In the genomic region with DNA sequence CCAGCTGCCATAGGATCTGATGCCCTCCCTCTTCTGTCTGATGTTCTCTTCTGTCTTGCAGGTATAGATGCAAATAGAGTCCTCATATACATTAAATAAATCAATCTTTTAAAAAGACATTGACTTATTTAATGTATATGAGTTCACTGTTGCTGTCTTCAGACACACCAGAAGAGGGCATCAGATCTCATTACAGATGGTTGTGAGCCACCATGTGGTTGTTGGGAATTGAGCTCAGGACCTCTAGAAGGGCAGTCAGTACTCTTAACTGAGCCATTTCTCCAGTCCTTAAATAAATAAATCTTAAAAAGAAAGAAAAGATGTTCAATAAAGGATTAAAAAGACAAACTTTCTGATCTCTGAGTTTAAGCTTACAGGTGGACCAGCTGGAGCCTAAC, we compare ENCODE assay signal across 1 mouse cellular context.
A peak's percentile ranks its signal among the peaks of the same experiment; 100 is the strongest.
TF ChIP-seq lines count a peak whose summit lies in the region.

No protein-coding gene starts in this region.

TF ChIP-seq in CH12.LX, 34 proteins besides CTCF, POLR2A, EP300 and RAD21 (continued from another document):
- TF ChIP-seq USF1 (IDR thresholded peaks at IDR 0.05; ENCODE audit: low read depth, low read length) (no peak), TCF12 (IDR thresholded peaks at IDR 0.05; ENCODE audit: low read depth, low read length) (no peak), SMC3 (IDR thresholded peaks at IDR 0.05; ENCODE audit: low read depth, low read length) (peak; percentile 28), ELF1 (IDR thresholded peaks at IDR 0.05; ENCODE audit: low read depth, low read length) (no peak), JUN (IDR thresholded peaks at IDR 0.05; ENCODE audit: insufficient read depth, low read depth, low read length) (no peak), PAX5 (IDR thresholded peaks at IDR 0.05; ENCODE audit: low read length) (no peak), POLR2AphosphoS2 (IDR thresholded peaks at IDR 0.05; ENCODE audit: low read depth, low read length) (no peak), CHD2 (IDR thresholded peaks at IDR 0.05; ENCODE audit: low read length) (no peak), TBP (conservative IDR thresholded peaks at IDR 0.05; ENCODE audit: low read depth, low read length) (no peak), MYC (IDR thresholded peaks at IDR 0.05; ENCODE audit: low read depth, low read length) (peak; percentile 85)
TF ChIP-seq in CH12.LX: peak in this region for 2.
